In the genomic region with DNA sequence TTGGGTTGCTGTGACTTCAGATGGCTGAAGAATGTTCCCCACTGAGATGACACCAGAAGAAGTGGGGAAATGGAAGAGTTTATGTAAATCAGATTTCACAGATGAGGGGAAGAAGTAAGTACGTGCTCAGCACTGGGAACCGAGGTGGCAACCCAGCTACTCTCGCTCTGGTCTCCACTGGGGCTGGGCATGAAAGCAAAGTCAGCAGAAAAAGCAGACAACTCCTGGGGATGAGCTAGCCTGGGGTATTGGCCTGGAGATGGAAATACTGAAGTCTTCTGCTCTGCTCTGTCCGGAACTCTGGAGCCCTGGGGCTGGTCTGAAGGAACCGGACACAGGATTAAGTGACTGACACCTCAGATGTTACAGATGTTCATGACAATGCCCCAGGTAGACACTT, we compare ENCODE assay signal across 18 mouse cellular contexts. TPM values are rescaled to one million over a fixed set of nuclear protein-coding genes. Genes with fewer than 3 reads are reported as not detected.
"Had no signal": no experiment of that assay in that cellular context is flagged by ENCODE, and none has a peak within 500 bp of the region (broad histone marks: within the 10 kb centered on the region; RNA-seq: fewer than 3 reads in every experiment).

No protein-coding gene starts in this region.

- H3K27me3 ChIP-seq: liver, embryonic 15.5 days; midbrain, embryonic 13.5 days; midbrain, embryonic 15.5 days; neural tube, embryonic 12.5 days; stomach, embryonic 15.5 days had no signal

- H3K9me3 ChIP-seq: liver, embryonic 15.5 days; megakaryocyte, embryonic 14.5 days; midbrain, embryonic 13.5 days; midbrain, embryonic 15.5 days; neural tube, embryonic 12.5 days; stomach, embryonic 15.5 days had no signal

- H3K4me3 ChIP-seq: liver, embryonic 15.5 days; megakaryocyte, embryonic 14.5 days; midbrain, embryonic 13.5 days; midbrain, embryonic 15.5 days; neural tube, embryonic 12.5 days; stomach, embryonic 15.5 days had no signal

- H3K4me2 ChIP-seq: liver, embryonic 15.5 days; lung, embryonic 14.5 days; midbrain, embryonic 11.5 days; midbrain, embryonic 13.5 days; midbrain, embryonic 15.5 days; neural tube, embryonic 12.5 days; stomach, embryonic 15.5 days had no signal

- H3K4me1 ChIP-seq: liver, embryonic 15.5 days; megakaryocyte, embryonic 14.5 days; midbrain, embryonic 13.5 days; midbrain, embryonic 15.5 days; neural tube, embryonic 12.5 days; stomach, embryonic 15.5 days had no signal

- H3K27ac ChIP-seq: liver, embryonic 15.5 days; macrophage; midbrain, embryonic 13.5 days; midbrain, embryonic 15.5 days; neural tube, embryonic 12.5 days; stomach, embryonic 15.5 days; stomach, postnatal 0 days had no signal

- ATAC-seq: midbrain, embryonic 13.5 days; midbrain, embryonic 15.5 days had no signal

- H3K9ac ChIP-seq: liver, embryonic 15.5 days; lung, embryonic 14.5 days; midbrain, embryonic 13.5 days; midbrain, embryonic 15.5 days; neural tube, embryonic 12.5 days; stomach, embryonic 15.5 days had no signal

- H3K36me3 ChIP-seq: liver, embryonic 15.5 days; midbrain, embryonic 13.5 days; midbrain, embryonic 15.5 days; neural tube, embryonic 12.5 days; stomach, embryonic 15.5 days had no signal

RNA-seq across cellular contexts. Expression of a gene that starts 20.6 kb away (rescaled TPM):
- total RNA-seq: megakaryocyte progenitor cell, adult 5-6 weeks; midbrain, postnatal 0 days; monocyte, adult 5-6 weeks; neutrophil, adult 5-6 weeks had no signal
- polyA plus RNA-seq: liver, embryonic 15.5 days; lung, embryonic 14.5 days; lung, embryonic 16.5 days; macrophage; midbrain, embryonic 11.5 days; midbrain, embryonic 13.5 days; midbrain, embryonic 15.5 days; midbrain, postnatal 0 days; neural tube, embryonic 12.5 days; neural tube, embryonic 14.5 days; stomach, embryonic 15.5 days; stomach, postnatal 0 days; testis, adult 2 months had no signal

RNA-seq across cellular contexts. Expression of a gene that starts 24.5 kb away (rescaled TPM):
- total RNA-seq: megakaryocyte progenitor cell, adult 5-6 weeks; midbrain, postnatal 0 days; monocyte, adult 5-6 weeks; neutrophil, adult 5-6 weeks had no signal
- polyA plus RNA-seq: liver, embryonic 15.5 days; lung, embryonic 14.5 days; lung, embryonic 16.5 days; macrophage; midbrain, embryonic 11.5 days; midbrain, embryonic 13.5 days; midbrain, embryonic 15.5 days; midbrain, postnatal 0 days; neural tube, embryonic 12.5 days; neural tube, embryonic 14.5 days; spleen, adult 2 months; stomach, embryonic 15.5 days; stomach, postnatal 0 days; testis, adult 2 months had no signal

RNA-seq across cellular contexts. Expression of a gene that starts 32.5 kb away (rescaled TPM):
- total RNA-seq: megakaryocyte progenitor cell, adult 5-6 weeks; midbrain, postnatal 0 days; monocyte, adult 5-6 weeks; neutrophil, adult 5-6 weeks had no signal
- polyA plus RNA-seq: liver, embryonic 15.5 days; lung, embryonic 14.5 days; lung, embryonic 16.5 days; macrophage; midbrain, embryonic 11.5 days; midbrain, embryonic 13.5 days; midbrain, embryonic 15.5 days; midbrain, postnatal 0 days; neural tube, embryonic 12.5 days; neural tube, embryonic 14.5 days; spleen, adult 2 months; stomach, embryonic 15.5 days; stomach, postnatal 0 days; testis, adult 2 months had no signal
